Mouse (Mus musculus) embryo, embryonic 9.5 days (tissue): Measurements from ENCODE around the gene Pofut1.

Experiments used
- DNase-seq: peaks from one replicate; pipeline ENCODE4 v3.0.0-alpha.2; 2017; ENCODE audit errors: extremely low spot score

Gene Pofut1

DNA sequence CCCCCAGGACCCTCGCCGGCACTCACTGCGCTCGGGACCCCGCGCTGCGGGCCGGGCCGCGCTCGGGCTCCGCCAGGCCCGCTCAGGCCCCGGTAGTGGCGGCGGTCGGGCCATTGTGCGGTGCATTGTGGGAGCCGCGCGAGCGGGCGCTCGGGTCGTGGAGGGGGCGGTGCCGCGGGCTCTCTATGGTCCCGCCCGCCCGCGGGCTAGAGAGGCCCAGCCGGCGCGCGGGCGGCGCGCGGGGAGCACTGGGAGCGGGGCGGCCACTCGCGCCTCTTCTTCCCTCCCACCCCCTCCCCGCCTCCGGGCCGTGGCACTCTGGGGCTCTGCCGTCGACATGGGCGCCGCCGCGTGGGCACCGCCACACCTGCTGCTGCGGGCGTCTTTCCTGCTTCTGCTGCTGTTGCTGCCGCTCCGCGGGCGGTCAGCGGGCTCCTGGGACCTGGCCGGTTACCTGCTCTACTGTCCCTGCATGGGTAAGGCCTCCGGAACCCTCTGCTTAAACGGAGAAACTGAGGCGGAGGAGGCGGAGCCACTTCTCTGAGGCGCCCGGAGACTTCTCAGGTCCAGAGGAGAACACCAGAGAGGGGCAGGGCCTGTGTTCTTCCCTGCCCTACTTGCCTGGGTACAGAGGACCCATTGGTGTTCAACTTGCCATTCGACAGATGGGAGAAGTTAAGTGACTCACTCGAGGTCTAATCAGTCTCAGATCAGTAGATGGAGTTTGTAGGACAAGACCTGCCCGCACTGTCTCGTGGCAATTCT, at the start of gene Pofut1, which contains the start of gene Plagl2:
TSS of gene Pofut1 (plus strand) at position 284 of the 765 bp plus-strand sequence.
TSS of gene Plagl2 (minus strand) at position 177 of the 765 bp plus-strand sequence.
- peak; percentile 89 for DNase-seq

DNA sequence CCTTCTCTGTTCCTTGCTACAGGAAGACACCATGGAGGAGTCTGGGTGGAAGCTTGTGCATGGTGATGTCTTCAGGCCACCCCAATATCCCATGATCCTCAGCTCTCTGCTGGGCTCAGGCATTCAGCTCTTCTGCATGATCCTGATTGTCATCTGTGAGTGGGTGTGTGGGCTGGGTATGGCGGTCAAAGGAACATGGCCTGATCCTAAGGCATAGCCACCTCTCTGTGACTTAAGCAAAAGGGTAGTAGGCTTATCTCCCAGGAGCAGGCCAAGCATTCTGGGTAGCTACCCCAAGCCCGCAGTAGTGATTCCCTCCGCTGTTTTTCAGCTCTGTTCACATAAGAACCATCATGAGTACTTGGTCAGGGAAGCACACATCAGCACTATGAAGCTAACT, 47.1 kb upstream of the Pofut1 start:
- no peak for DNase-seq

DNA sequence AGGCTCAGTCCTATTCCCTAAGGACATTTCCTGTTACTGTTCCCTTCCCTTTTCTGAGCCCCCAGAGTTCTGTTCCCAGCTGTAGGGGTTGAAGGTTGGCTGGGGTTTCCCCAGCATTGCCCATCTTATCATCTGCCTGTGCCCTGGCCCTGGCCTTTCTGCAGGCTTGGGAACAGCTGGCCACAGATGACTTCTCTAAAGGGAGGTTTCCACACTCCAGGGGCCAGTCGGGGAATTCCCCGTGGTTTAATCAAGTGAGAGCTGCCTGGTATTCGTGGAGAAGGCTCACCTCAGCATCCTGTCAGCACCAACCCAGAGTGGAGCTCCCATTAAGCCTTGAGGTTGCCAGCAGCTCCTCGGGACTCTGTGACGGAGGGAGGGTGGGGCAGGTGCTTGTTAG, 42.8 kb upstream of the Pofut1 start:
- no peak for DNase-seq

DNA sequence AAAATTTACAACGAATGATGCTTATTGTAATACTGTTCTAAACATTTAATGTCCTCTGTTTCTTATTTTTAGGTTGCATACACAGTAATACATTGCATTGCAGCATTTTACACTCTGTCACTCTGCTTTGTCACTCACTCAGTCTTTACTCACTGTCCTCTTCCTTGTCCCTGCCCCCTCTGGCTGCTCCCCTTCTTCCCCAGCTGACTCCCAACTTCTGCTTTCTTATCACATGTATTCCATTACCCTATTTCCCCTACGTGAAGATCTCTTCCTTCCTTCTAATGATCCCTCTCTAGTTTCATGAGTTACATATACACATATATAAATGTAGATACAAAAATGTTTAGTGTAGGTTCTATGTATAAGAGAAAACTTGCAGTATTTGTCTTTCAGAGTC, 42.2 kb upstream of the Pofut1 start:
- no peak for DNase-seq

DNA sequence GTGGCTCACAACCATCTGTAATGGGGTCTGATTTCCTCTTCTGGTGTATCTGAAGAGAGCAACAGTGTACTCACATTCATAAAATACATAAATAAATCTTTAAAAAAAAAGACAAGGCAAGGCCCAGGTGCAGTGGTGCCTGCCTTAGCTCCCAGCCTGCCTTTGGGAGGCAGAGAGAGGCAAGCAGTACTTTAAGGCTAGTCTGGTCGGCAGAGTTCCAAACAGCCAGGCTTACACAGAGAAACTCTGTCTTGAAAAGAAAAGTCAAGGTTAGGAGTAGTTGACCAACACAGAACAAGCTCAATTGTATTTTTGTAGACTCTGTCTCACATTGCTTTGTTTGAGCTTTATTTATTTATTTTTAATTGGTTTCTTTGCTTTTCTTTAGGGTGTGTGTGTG, 38.6 kb upstream of the Pofut1 start:
- DNase-seq = no peak

DNA sequence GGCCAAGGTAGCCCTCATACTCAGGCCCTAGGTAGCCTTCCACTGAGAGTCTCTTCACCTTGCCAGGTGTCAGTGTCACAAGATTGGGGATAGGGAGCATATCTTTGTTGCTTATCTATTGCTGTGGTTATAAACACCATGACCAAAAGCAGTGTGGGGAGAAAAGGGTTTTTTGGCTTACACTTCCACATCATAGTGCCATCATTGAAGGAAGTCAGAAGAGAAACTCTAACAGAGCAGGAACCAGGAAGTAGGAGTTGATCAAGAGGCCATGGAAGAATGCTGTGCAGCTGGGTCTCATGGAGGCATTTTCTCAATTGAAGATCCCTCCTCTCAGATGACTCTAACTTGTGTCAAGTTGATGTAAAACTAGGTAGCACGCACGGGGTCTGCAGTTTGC, 33.2 kb upstream of the Pofut1 start:
- DNase-seq = no peak

DNA sequence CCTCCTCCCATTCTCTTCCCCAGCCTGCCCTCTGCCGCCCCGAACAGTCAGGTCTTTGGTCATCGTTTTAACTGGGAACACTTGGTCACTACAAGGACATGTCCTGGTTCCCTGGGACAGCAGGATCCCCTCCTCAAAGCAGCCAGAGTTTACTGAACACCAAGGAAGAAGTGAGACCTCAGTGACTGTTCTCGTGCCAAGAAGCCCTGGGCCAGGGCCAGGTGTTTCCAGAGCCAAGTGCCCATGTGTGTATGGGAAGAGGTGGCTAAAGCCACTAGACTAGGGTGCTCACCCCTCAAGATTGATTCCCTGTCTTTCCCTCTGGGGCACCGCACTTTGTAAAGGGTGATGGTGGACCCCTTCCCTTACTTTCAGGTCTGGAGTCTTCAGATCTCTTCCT, 32.0 kb upstream of the Pofut1 start:
- no peak for DNase-seq

DNA sequence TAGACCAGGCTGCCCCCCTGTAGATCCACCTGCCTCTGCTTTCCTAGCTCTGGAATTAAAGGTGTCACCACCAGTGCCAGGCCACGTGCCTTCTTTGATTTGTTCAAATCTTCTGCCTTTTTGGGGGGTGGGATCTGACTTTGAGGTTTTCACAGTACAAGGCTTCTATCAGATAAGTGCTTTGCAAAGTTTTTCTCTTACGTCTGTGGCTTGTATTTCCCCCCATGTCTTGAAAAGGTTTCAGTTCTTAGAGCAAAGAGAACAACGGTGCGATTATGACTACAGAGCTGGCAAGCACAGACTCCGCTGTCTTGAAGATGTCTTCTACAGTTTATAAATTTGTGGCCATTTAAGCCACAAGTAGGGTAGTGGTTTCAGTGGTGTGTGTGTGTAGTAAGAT, 29.9 kb upstream of the Pofut1 start:
- DNase-seq = no peak

DNA sequence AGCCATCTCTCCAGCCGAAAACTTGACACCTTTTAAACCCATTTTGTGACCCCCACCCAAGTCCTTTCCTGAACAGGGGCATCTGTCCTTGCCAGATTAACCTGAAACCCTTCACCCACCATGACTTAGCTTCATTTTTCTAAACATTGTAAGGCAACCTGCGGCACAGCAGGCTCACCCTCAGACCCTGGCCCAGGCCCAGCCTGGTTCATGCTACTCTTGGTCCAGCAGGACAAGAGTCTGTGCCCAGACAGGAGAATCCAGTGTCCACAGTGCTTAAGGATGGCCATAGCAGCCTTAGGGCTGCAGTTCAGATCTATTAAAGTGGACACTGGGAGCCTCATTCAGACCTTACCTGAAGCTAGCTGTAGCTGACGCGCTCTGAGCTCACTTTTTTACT, 28.0 kb upstream of the Pofut1 start:
- DNase-seq = no peak

DNA sequence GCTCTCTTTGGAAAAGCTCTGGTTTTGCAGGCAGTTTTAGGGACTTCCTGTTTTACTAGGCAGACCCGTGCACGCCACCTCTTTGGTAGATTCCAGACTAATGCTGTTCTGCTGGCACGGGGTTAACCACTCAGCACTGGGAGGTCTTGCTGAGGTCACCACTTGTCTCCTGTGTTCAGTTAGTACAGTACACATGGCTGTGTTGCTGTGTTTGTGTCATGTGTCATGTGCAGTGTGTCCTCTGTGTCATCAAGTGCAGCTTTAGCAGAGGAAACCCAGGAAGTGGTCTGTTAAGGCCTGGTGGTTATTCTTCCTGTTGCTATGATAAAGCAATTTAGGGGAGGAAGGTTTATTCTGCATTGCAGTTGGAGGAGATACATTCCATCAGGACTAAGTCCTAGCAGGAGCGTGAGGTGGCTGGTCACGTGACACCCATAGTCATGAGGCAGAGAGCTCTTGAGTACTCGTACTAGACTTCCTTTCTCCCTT, 26.5 kb upstream of the Pofut1 start:
- DNase-seq = no peak

DNA sequence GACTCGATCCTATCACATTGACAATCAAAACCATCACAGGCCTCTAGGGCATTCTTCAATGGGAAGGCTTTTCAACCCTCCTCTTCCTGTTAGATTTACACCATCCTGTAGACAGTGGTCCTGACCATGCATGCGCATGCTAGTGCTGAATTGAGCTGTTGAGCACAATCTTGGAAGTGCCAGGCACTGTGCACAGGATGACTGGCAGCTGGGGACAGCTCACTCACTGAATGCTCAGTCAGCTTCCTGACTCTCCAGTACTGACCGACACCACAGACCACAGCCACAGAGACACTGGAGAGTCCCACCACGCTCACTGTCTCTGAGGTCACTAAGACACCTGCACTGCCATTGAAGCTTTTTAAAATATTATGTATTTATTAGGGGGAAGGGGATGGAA, 25.9 kb upstream of the Pofut1 start:
- DNase-seq = no peak

DNA sequence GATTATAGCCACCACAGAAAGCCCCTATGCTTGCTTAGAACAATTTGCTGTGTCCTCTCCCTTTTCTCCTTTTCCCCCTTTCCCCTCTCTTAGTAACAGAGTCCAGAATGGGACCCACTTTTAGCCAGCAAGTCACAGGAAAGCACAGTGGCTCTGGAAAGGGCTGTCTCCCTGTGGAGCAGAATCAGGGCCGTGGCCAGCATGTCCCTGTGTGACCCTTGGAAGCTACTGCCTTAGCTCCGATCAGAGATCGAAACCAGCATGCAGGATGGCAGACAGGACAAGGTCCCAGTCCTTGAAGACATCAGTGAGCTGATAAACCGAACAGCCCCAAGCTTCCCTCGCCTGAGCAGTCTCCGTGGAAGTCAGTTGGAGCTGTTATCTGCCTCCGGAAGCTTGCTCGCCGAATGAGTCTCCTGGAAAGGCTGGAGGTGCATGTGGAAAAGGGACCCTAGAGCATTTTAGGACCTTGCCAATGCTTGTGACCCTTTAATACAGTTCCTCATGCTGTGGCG, 23.4 kb upstream of the Pofut1 start:
- no peak for DNase-seq

DNA sequence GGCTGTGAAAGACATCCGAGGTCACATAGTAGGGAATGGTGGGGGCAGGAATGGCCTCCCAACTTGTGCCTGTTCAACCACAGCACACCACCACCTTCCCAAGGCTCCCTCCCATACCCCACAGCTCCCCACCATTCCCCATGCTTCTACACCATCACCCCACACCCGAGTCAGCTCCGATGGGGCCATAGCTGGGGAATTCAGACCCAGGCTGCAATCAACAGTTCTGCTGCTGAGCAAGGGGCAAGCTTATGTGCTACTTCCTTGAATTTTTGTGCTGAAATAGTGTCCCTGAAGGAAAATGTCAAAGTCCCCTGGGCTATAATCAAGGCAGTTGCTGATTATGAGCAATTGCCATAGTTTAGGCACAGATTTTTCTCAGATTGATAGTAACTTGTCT, 22.8 kb upstream of the Pofut1 start:
- DNase-seq = no peak

DNA sequence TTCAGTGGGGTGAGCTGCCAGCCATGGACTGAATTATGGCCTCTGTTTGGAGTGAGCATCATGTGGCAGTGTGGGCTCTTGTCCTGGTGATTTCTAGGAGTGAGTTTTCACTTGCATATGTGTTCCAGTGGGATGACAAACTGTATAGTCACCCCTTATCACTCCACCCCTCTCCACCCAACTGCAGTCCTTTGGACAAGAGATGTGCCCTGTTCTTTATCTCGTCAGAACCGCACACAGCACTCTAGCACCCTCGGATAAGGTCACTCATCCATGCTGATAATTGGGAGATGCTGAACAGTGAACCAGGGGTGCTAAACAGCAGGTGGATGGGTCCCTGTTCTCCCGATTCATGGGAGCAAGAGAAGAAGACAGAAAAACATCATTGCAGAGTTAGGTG, 19.7 kb upstream of the Pofut1 start:
- DNase-seq = no peak

DNA sequence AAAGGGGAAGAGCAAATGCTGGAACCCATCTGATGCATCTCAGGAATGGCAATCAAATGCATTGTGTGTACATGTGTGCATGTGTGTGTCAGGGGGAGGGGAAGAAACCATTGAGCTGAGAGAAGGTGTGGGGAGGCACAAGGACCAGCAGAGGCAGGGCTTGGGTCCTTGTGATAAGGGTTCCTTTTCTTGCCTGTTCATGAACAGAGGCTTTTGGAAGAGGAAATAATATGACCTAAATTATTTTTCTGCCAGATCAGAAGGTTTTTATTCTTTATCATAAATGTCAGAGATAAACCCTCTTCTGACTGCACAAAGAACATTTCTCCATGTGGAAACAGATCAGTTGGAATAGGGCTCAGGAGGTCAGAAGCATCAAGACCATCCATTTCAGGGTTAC, 19.2 kb upstream of the Pofut1 start:
- no peak for DNase-seq

DNA sequence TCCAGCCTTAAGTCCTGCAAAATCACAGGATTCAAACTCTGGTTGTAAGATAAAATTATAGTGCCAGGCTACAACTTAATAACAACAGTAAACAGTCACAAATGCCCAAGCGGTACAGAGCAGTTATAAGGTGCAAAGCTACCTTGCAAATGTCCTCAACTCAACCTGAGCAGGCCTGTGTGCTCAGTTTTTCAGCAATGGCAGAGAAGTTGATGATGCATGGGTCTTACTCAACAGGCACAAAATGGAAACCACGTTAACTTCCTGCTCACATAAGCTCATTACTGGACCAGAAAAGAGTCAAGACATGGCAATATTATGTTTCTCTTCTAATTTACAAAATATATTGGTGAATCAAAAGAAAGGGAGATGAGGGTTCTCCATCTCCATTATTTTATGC, 18.8 kb upstream of the Pofut1 start:
- DNase-seq = no peak

DNA sequence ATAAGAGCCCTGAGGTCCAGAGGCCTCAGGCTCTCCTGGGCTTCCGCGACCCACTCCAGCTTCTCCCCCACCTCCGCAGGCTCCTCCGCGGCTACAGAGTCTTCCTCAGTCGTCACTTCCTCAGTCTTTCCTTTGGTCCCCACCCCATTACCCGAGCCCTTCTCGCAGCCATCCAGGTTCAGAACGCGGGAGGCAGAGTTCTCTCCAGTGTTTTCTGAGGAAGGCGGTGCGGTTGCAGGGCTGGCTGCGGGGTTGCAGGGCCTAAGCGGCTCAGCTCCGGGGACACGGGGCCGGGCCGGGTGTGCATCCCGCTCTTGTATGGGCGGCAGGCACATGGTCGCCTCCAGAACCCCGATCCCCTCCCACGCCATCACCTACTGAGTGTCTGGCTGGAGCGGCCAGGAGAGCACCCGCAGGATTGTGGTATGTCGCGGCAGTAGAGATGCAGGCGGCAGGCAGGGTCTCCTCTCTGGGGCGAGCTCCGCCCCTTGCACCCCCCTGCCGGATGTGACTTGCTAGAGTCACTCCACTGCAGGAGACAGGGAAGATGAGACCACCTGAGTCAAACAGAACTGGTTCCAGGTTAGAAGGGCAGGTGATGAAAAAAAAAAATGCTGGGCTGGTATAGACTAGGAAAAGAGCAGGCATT, 16.3 kb upstream of the Pofut1 start, which contains the start of gene Tspyl3:
TSS of gene Tspyl3 (minus strand) at position 496 of the 649 bp plus-strand sequence.
- peak; percentile 61 for DNase-seq

DNA sequence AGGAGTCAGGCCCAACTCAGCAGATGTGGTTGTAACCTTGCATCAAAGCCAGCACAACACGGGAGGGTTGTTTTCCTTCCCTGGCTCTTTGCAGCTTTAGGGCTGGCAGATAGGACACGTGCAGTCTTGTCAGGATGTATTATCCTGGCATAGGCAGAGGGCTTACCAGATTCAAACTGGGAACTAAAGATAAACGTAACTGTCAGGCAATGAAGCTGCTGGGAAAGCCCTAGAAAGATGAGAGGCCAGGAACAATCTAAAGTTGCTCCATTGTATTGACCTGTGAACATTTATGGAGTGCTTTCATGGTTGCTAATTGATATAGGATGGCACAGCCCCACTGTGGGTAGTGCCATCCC, 15.8 kb upstream of the Pofut1 start:
- DNase-seq = no peak

DNA sequence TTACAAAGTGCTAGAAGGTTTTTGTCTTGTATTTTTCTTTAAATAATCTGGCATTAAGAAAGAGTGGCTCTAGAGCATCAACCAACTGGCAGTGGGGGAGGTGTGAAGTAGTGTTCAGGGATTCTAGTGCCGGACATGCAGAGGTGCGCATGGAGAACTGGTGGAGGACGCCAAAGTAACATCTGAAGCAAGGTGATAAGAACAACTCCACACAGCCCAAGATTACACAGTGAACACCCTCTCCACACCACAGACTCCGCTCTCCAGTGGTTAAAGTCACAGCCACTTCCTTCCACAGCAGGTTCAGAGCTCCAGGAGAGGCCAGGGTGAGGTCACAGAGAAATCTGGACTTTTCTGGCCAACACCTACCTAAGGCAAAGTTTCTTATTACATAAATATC, 13.4 kb upstream of the Pofut1 start:
- DNase-seq = no peak

DNA sequence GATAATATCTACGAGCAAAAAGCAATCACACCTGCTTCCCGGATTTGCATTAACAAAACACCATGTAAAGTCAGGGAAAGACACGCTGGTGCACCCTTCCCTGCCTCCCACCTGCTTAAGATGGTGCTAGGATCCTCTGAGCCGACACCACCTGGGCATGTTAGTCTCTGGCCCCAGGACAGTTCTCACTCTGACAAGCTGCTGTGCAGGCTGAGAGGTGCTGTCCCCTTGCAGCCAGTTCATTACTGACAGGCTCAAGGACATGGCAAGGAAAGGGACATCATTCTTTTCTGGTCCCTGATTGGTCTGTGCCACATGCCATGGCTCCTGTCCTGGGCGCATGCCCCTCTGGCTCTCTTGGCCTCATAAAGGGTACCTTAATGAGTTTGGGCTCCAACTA, 12.8 kb upstream of the Pofut1 start:
- no peak for DNase-seq

DNA sequence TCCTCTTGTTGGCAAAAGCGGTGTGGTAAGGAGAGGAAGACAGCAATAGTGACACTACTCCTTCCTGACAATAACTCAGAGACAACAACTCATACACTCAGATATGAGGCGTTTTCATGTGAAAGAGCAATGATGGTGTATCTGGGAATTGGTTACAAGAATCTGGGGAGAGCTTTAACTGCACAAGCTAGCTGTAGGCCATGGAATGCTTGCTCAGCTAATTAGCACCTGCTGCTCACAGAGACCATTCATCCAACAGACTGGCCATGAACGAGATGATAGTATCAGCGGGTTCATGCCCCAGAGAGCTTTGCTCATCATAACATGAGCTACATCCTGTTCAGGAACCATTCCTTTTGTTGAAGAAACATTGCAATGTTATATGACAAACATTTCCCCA, 4.1 kb upstream of the Pofut1 start:
- DNase-seq = no peak

DNA sequence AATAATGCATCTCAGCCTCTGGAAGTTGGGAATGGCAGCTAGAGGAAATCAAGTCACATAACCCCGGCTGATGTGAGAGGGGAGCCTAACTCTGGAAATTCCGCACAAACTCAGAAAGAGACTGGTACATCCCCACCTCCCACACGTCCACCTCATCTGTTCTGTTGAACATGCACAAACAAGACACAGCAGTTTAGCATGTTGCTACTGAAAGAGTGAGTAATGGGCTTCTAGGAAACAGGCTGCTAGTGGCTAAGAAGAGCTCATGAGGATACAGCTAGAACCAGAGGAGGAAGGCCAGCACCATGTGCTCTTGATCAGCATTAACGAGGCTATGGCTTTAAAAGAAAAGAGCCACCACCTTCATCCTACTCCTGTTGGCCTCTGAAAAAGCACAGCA, 3.4 kb upstream of the Pofut1 start:
- DNase-seq = no peak

DNA sequence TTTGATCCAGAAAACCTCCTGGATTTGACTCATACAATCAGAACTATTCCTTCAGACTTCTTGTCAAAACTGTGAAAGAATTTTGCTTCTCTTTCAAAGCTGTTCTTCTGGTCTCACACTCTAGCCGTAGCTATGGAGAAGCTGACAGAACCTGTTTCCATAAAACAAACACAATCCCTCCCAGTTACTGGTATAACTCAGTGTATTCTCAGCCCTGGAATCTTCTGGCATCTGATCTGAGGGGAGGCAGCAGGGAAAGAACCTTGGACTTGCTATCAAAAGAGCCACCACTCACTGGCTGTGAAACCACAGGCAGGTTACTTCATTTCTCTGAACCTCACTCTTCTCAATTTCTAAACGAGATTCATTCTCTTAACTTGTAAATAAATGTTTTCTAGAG, 2.9 kb upstream of the Pofut1 start:
- DNase-seq = no peak
